Mouse (Mus musculus) kidney, postnatal 0 days (tissue): ENCODE measurements around the gene Rbp4. TPM values are rescaled to one million over a fixed set of nuclear protein-coding genes. Genes with fewer than 3 reads are reported as not detected.
A peak's percentile ranks its signal among the peaks of the same experiment; 100 is the strongest.

Experiments
- ATAC-seq: fragments of 200-750 bp; cut with Nextera tagmentation; replicated peaks from 2 replicates; pipeline ENCODE4 v1.8.0; 2017; ENCODE audit warnings: low read depth, moderate number of reproducible peaks, moderate TSS enrichment, moderate library complexity; ENCODE audit not compliant: low FRiP score
- DNase-seq: peaks from one replicate; pipeline ENCODE4 v3.0.0-alpha.2; 2016; ENCODE audit warnings: low spot score
- H3K27ac ChIP-seq: fragments of 300-500 bp; sonication (generic); 2 replicates; pipeline ENCODE4 v1.5.1; 2014; ENCODE audit warnings: mild to moderate bottlenecking
- H3K27me3 ChIP-seq: fragments of 300-500 bp; sonication (generic); 2 replicates; pipeline ENCODE4 v1.6.1; 2014; ENCODE audit warnings: low read length, mixed read lengths; ENCODE audit not compliant: insufficient read depth
- H3K36me3 ChIP-seq: fragments of 300-500 bp; sonication (generic); 2 replicates; pipeline ENCODE4 v1.6.1; 2014; ENCODE audit warnings: low read length, mixed read lengths; ENCODE audit not compliant: insufficient read depth
- H3K4me1 ChIP-seq: fragments of 300-500 bp; sonication (generic); replicated peaks from 2 replicates; pipeline ENCODE4 v1.6.1; 2014; ENCODE audit warnings: antibody characterized with exemption, low read length, mixed read lengths; ENCODE audit not compliant: insufficient read depth
- H3K4me2 ChIP-seq: fragments of 300-500 bp; sonication (generic); 2 replicates; pipeline ENCODE4 v1.6.1; 2014; ENCODE audit warnings: mild to moderate bottlenecking, low read length, moderate library complexity, mixed read lengths
- H3K4me3 ChIP-seq: fragments of 300-500 bp; sonication (generic); replicated peaks from 2 replicates; pipeline ENCODE4 v1.5.1; 2014; ENCODE audit warnings: low read depth, low read length
- H3K9ac ChIP-seq: fragments of 300-500 bp; sonication (generic); 2 replicates; pipeline ENCODE4 v1.6.1; 2014; ENCODE audit warnings: low read depth, low read length
- H3K9me3 ChIP-seq: fragments of 300-500 bp; sonication (generic); replicated peaks from 2 replicates; pipeline ENCODE4 v1.6.1; 2016; ENCODE audit warnings: low read length, inconsistent platforms, mixed read lengths
- CTCF ChIP-seq: IDR thresholded peaks from 2 replicates; pipeline ENCODE4 v1.5.1; 2016; ENCODE audit warnings: antibody characterized with exemption, low read depth, mild to moderate bottlenecking, moderate library complexity
- WGBS: fragments of 180-500 bp; shearing (Covaris S2); extraction: QIAGEN DNeasy Blood & Tissue Kit; methylation state at CpG from one replicate; pipeline ENCODE4 v1.1.7; 2014; 5-methylcytosine and 5-hydroxymethylcytosine counted together
- polyA plus RNA-seq: library from polyadenylated mRNA; unstranded; fragments of >200 nt; fragmentation: Nextera tagmentation; extraction: Ambion mirVana; gene quantifications from 2 replicates; pipeline ENCODE4 v1.2.1, GENCODE M21; 2015

Gene Rbp4
- polyA plus RNA-seq, 1 experiment from 2014 or later = 11.5 TPM

- no peak overlapping the region for H3K4me3 ChIP-seq
- WGBS = 88% methylated on average over 7 of the region's 7 CpGs
- TF ChIP-seq CTCF = no peak
Measured at GRCm38 (mm10) chr19:38114834-38115491, 10.1 kb downstream of the Rbp4 start.

DNA sequence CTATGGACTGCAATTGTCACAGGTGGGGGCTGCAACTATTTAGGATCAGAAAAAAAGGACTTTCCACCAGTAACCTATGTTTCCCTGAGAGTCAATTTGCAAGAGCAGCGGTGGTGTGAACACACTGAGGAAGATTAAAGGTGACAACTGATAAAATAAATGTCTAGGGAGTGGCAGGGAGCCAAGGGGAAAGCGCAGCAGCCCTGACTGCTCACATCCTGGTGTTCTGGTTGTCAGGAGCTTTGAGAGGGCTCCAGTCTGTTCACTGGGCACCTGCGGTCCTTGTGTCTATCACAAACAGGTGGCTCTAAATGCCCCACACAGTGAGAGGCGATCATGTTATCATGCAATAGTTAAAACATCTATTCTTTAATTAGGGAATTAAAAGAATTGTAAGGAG is 12.5 kb downstream of the Rbp4 start:
- Histone ChIP-seq H3K4me3 (no peak overlapping the region), H3K4me1 (no peaks in the 10 kb centered on the region), H3K27ac (no peak overlapping the region), H3K9me3 (no peaks in the 10 kb centered on the region), H3K27me3 (no peaks in the 10 kb centered on the region), H3K9ac (no peak overlapping the region), H3K4me2 (no peak overlapping the region), H3K36me3 (no peaks in the 10 kb centered on the region)
- TF ChIP-seq CTCF = no peak
- DNase-seq = no peak
- 54% methylated on average over 4 of the region's 4 CpGs for WGBS
- no peak for ATAC-seq

More at GRCm38 (mm10) chr19:38114834-38115491, 10.1 kb downstream of the Rbp4 start:
- Histone ChIP-seq H3K4me1 (no peaks in the 10 kb centered on the region), H3K27me3 (no peaks in the 10 kb centered on the region), H3K9me3 (no peaks in the 10 kb centered on the region), H3K27ac (no peak overlapping the region), H3K9ac (no peak overlapping the region), H3K36me3 (no peaks in the 10 kb centered on the region), H3K4me2 (no peak overlapping the region)
- ATAC-seq (no peak), DNase-seq (no peak)

DNA sequence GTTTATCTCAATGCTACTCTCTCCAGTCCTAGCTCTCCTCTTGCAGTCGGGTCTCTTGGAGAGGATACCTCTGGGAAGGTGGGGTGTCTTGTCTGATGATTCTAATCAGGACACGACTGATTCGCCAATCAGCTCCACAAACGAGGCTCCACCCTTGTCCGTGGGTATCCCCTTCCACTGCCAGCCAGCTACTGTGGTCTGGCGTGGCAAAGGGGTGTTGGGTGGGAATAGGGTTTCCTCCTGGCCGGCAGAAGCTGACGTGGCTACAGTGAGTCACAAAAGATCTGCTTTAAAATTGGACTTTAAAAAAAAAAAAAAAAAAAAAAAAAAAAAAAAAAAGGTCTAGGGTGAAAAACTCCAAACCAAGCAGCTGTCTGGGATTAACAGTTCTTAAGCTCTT is 14.0 kb downstream of the Rbp4 start:
- TF ChIP-seq CTCF = no peak
- WGBS = 82% methylated on average over 8 of the region's 8 CpGs

GRCm38 (mm10) chr19:38109506-38110242 is 15.4 kb downstream of the Rbp4 start:
- Histone ChIP-seq H3K9me3 (no peaks in the 10 kb centered on the region), H3K9ac (no peak overlapping the region), H3K27ac (no peak overlapping the region), H3K36me3 (no peaks in the 10 kb centered on the region), H3K4me2 (no peak overlapping the region), H3K27me3 (no peaks in the 10 kb centered on the region), H3K4me3 (no peak overlapping the region), H3K4me1 (no peaks in the 10 kb centered on the region)
- 93% methylated on average over 15 of the region's 15 CpGs for WGBS
- DNase-seq (no peak), ATAC-seq (no peak)
- TF ChIP-seq CTCF = no peak

More for the DNA sequence above, 14.0 kb downstream of the Rbp4 start:
- DNase-seq = no peak
- Histone ChIP-seq H3K9me3 (no peaks in the 10 kb centered on the region), H3K4me1 (no peaks in the 10 kb centered on the region), H3K4me3 (no peak overlapping the region), H3K36me3 (no peaks in the 10 kb centered on the region), H3K27ac (no peak overlapping the region), H3K27me3 (no peaks in the 10 kb centered on the region), H3K4me2 (no peak overlapping the region), H3K9ac (no peak overlapping the region)
- ATAC-seq = no peak

- WGBS = 91% methylated on average over 4 of the region's 4 CpGs
Measured at GRCm38 (mm10) chr19:38107871-38108270, 17.2 kb downstream of the Rbp4 start.

DNA sequence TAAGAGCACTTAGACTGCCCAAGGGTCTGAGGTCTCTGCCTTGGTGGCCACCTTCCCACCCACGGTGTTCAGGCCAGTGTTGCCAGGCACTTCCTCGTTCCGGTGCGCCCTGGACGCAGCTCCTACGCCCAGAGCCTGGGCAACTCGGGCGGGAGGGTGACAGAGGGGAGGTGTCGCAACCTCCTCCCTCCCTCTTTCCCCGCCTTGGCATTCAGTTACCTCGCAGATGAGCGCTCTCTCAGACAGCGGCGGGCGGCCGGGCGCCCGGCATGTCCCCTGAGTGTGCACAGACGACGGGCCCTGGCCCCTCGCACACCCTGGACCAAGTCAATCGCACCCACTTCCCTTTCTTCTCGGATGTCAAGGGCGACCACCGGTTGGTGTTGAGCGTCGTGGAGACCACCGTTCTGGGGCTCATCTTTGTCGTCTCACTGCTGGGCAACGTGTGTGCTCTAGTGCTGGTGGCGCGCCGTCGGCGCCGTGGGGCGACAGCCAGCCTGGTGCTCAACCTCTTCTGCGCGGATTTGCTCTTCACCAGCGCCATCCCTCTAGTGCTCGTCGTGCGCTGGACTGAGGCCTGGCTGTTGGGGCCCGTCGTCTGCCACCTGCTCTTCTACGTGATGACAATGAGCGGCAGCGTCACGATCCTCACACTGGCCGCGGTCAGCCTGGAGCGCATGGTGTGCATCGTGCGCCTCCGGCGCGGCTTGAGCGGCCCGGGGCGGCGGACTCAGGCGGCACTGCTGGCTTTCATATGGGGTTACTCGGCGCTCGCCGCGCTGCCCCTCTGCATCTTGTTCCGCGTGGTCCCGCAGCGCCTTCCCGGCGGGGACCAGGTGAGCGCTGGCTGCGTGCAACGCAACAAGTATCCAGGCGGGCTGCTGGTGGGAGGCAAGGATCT is 28.0 kb downstream of the Rbp4 start, which contains the start of gene Ffar4:
Gene Ffar4, plus strand, starts transcription at position 214 of the 901 bp plus-strand sequence.
- ATAC-seq (peak; percentile 63; the same call in 1 of the 2 replicates), DNase-seq (peak; percentile 12)
- no peaks in the 10 kb centered on the region for H3K9me3 ChIP-seq
- H3K4me3 ChIP-seq = peak within 1 kb of the TSS; percentile 22
- under 1% methylated on average over 76 of the region's 77 CpGs for WGBS
- no peaks in the 10 kb centered on the region for H3K36me3 ChIP-seq
- H3K4me2 ChIP-seq = peak within 1 kb of the TSS; percentile 54
- TF ChIP-seq CTCF = no peak
- peaks cover 9% of the 10 kb centered on the region; the same call in 1 of the 2 replicates for H3K4me1 ChIP-seq
- H3K9ac ChIP-seq = no peak within 1 kb of the TSS
- H3K27me3 ChIP-seq = peaks cover 21% of the 10 kb centered on the region
- no peak within 1 kb of the TSS for H3K27ac ChIP-seq

More at GRCm38 (mm10) chr19:38107871-38108270, 17.2 kb downstream of the Rbp4 start:
- Histone ChIP-seq H3K27me3 (no peaks in the 10 kb centered on the region), H3K27ac (no peak overlapping the region), H3K4me2 (no peak overlapping the region), H3K4me1 (no peaks in the 10 kb centered on the region), H3K9me3 (no peaks in the 10 kb centered on the region), H3K36me3 (no peaks in the 10 kb centered on the region), H3K9ac (no peak overlapping the region), H3K4me3 (no peak overlapping the region)
- ATAC-seq (no peak), DNase-seq (no peak)
- no peak for TF ChIP-seq CTCF
